Mouse (Mus musculus): ENCODE data around the gene Mob3b. TPM values are rescaled to one million over a fixed set of nuclear protein-coding genes. Genes with fewer than 3 reads are reported as not detected.
A peak's percentile ranks its signal among the peaks of the same experiment; 100 is the strongest.
"Not testable (repeated sequence)": the region's sequence is repeated elsewhere in the genome, so short reads cannot be mapped to it uniquely, and the experiment has no call there.

Gene Mob3b
- polyA plus RNA-seq, 1 experiment from 2014 or later: 21.3 TPM

GRCm38 (mm10) chr4:34912171-34912570, 245.1 kb downstream of the Mob3b start:
- no peak overlapping the region for H3K27ac ChIP-seq (ENCODE audit: low read depth)
- no peaks in the 10 kb centered on the region for H3K27me3 ChIP-seq (replicated peaks; ENCODE audit: control insufficient read depth, insufficient read depth, low read length)
- H3K4me1 ChIP-seq (replicated peaks; ENCODE audit: control insufficient read depth, insufficient read depth, low read length): no peaks in the 10 kb centered on the region
- 82% methylated on average over 3 of the region's 3 CpGs for WGBS
- no peak overlapping the region for H3K4me2 ChIP-seq (ENCODE audit: low read length)
- ATAC-seq (replicated peaks; ENCODE audit: low FRiP score, low TSS enrichment, low read depth) (no peak), DNase-seq (ENCODE audit: low spot score) (no peak)
- H3K4me3 ChIP-seq (ENCODE audit: low read depth, low read length): no peak overlapping the region
- H3K36me3 ChIP-seq (ENCODE audit: control insufficient read depth, insufficient read depth, low read length): no peaks in the 10 kb centered on the region
- no peak overlapping the region for H3K9ac ChIP-seq (ENCODE audit: low read length)
- H3K9me3 ChIP-seq (ENCODE audit: control insufficient read depth, low read length): no peaks in the 10 kb centered on the region

- 55% methylated on average over 3 of the region's 3 CpGs for WGBS
- DNase-seq (ENCODE audit: low spot score) (no peak), ATAC-seq (replicated peaks; ENCODE audit: low FRiP score, low TSS enrichment, low read depth) (no peak)
- no peak overlapping the region for H3K4me2 ChIP-seq (ENCODE audit: low read length)
- H3K27me3 ChIP-seq (replicated peaks; ENCODE audit: control insufficient read depth, insufficient read depth, low read length): no peaks in the 10 kb centered on the region
- H3K36me3 ChIP-seq (ENCODE audit: control insufficient read depth, insufficient read depth, low read length): no peaks in the 10 kb centered on the region
- H3K9ac ChIP-seq (ENCODE audit: low read length): no peak overlapping the region
- H3K4me3 ChIP-seq (ENCODE audit: low read depth, low read length): no peak overlapping the region
- no peak overlapping the region for H3K27ac ChIP-seq (ENCODE audit: low read depth)
- no peaks in the 10 kb centered on the region; the same call in 1 of the 2 replicates for H3K4me1 ChIP-seq (replicated peaks; ENCODE audit: control insufficient read depth, insufficient read depth, low read length)
- H3K9me3 ChIP-seq (ENCODE audit: control insufficient read depth, low read length): no peaks in the 10 kb centered on the region
Measured at GRCm38 (mm10) chr4:34911401-34911800, 245.9 kb downstream of the Mob3b start.

- H3K9ac ChIP-seq (ENCODE audit: low read length): no peak overlapping the region
- no peaks in the 10 kb centered on the region; the same call in 1 of the 2 replicates for H3K4me1 ChIP-seq (replicated peaks; ENCODE audit: control insufficient read depth, insufficient read depth, low read length)
- 61% methylated on average over 7 of the region's 7 CpGs for WGBS
- H3K9me3 ChIP-seq (ENCODE audit: control insufficient read depth, low read length): no peaks in the 10 kb centered on the region
- H3K4me3 ChIP-seq (ENCODE audit: low read depth, low read length): no peak overlapping the region
- no peak for DNase-seq (ENCODE audit: low spot score)
- H3K36me3 ChIP-seq (ENCODE audit: control insufficient read depth, insufficient read depth, low read length): no peaks in the 10 kb centered on the region
- ATAC-seq (replicated peaks; ENCODE audit: low FRiP score, low TSS enrichment, low read depth): no peak
- H3K4me2 ChIP-seq (ENCODE audit: low read length): no peak overlapping the region
- no peak overlapping the region for H3K27ac ChIP-seq (ENCODE audit: low read depth)
- no peaks in the 10 kb centered on the region for H3K27me3 ChIP-seq (replicated peaks; ENCODE audit: control insufficient read depth, insufficient read depth, low read length)
Measured at GRCm38 (mm10) chr4:34908127-34908526, 249.2 kb downstream of the Mob3b start.

GRCm38 (mm10) chr4:34907026-34907425, 250.3 kb downstream of the Mob3b start:
- Histone ChIP-seq H3K4me2 (ENCODE audit: low read length) (0 out of 2 replicates have a peak overlapping the region, but pooled peaks have one; percentile 1), H3K27me3 (replicated peaks; ENCODE audit: control insufficient read depth, insufficient read depth, low read length) (no peaks in the 10 kb centered on the region), H3K9ac (ENCODE audit: low read length) (no peak overlapping the region), H3K4me1 (replicated peaks; ENCODE audit: control insufficient read depth, insufficient read depth, low read length) (no peaks in the 10 kb centered on the region; the same call in 1 of the 2 replicates), H3K4me3 (ENCODE audit: low read depth, low read length) (no peak overlapping the region), H3K36me3 (ENCODE audit: control insufficient read depth, insufficient read depth, low read length) (no peaks in the 10 kb centered on the region), H3K9me3 (ENCODE audit: control insufficient read depth, low read length) (no peaks in the 10 kb centered on the region), H3K27ac (ENCODE audit: low read depth) (no peak overlapping the region)
- WGBS: 39% methylated on average over 14 of the region's 14 CpGs
- 0 out of 2 replicates have a peak, but pooled peaks have one; percentile 42 for ATAC-seq (replicated peaks; ENCODE audit: low FRiP score, low TSS enrichment, low read depth)
- DNase-seq (ENCODE audit: low spot score): no peak

GRCm38 (mm10) chr4:34906151-34906550, 251.1 kb downstream of the Mob3b start:
- Histone ChIP-seq H3K27ac (ENCODE audit: low read depth) (no peak overlapping the region), H3K36me3 (ENCODE audit: control insufficient read depth, insufficient read depth, low read length) (no peaks in the 10 kb centered on the region), H3K4me2 (ENCODE audit: low read length) (no peak overlapping the region), H3K27me3 (replicated peaks; ENCODE audit: control insufficient read depth, insufficient read depth, low read length) (no peaks in the 10 kb centered on the region), H3K9ac (ENCODE audit: low read length) (no peak overlapping the region), H3K9me3 (ENCODE audit: control insufficient read depth, low read length) (no peaks in the 10 kb centered on the region), H3K4me1 (replicated peaks; ENCODE audit: control insufficient read depth, insufficient read depth, low read length) (no peaks in the 10 kb centered on the region; the same call in 1 of the 2 replicates), H3K4me3 (ENCODE audit: low read depth, low read length) (no peak overlapping the region)
- 82% methylated on average over 4 of the region's 4 CpGs for WGBS
- ATAC-seq (replicated peaks; ENCODE audit: low FRiP score, low TSS enrichment, low read depth) (no peak), DNase-seq (ENCODE audit: low spot score) (no peak)

GRCm38 (mm10) chr4:34905396-34905795, 251.9 kb downstream of the Mob3b start:
- Histone ChIP-seq H3K9ac (ENCODE audit: low read length) (no peak overlapping the region), H3K36me3 (ENCODE audit: control insufficient read depth, insufficient read depth, low read length) (no peaks in the 10 kb centered on the region), H3K9me3 (ENCODE audit: control insufficient read depth, low read length) (no peaks in the 10 kb centered on the region), H3K4me3 (ENCODE audit: low read depth, low read length) (no peak overlapping the region), H3K27ac (ENCODE audit: low read depth) (no peak overlapping the region), H3K4me1 (replicated peaks; ENCODE audit: control insufficient read depth, insufficient read depth, low read length) (no peaks in the 10 kb centered on the region; the same call in 1 of the 2 replicates), H3K4me2 (ENCODE audit: low read length) (no peak overlapping the region), H3K27me3 (replicated peaks; ENCODE audit: control insufficient read depth, insufficient read depth, low read length) (no peaks in the 10 kb centered on the region)
- no peak for DNase-seq (ENCODE audit: low spot score)
- ATAC-seq (replicated peaks; ENCODE audit: low FRiP score, low TSS enrichment, low read depth): no peak
- WGBS: 70% methylated on average over 5 of the region's 5 CpGs

GRCm38 (mm10) chr4:34901582-34901981, 255.7 kb downstream of the Mob3b start:
- H3K4me2 ChIP-seq (ENCODE audit: low read length); H3K4me3 ChIP-seq (ENCODE audit: low read depth, low read length); H3K9me3 ChIP-seq (ENCODE audit: control insufficient read depth, low read length); H3K27me3 ChIP-seq (replicated peaks; ENCODE audit: control insufficient read depth, insufficient read depth, low read length); H3K9ac ChIP-seq (ENCODE audit: low read length); ATAC-seq (replicated peaks; ENCODE audit: low FRiP score, low TSS enrichment, low read depth); H3K4me1 ChIP-seq (replicated peaks; ENCODE audit: control insufficient read depth, insufficient read depth, low read length); H3K36me3 ChIP-seq (ENCODE audit: control insufficient read depth, insufficient read depth, low read length); H3K27ac ChIP-seq (ENCODE audit: low read depth); DNase-seq (ENCODE audit: low spot score): not testable (repeated sequence)
- WGBS: 43% methylated on average over 3 of the region's 3 CpGs

GRCm38 (mm10) chr4:34901166-34901565, 256.1 kb downstream of the Mob3b start:
- 73% methylated on average over 4 of the region's 4 CpGs for WGBS
- no peaks in the 10 kb centered on the region for H3K9me3 ChIP-seq (ENCODE audit: control insufficient read depth, low read length)
- no peak overlapping the region for H3K4me3 ChIP-seq (ENCODE audit: low read depth, low read length)
- no peak for DNase-seq (ENCODE audit: low spot score)
- H3K36me3 ChIP-seq (ENCODE audit: control insufficient read depth, insufficient read depth, low read length): no peaks in the 10 kb centered on the region
- no peak for ATAC-seq (replicated peaks; ENCODE audit: low FRiP score, low TSS enrichment, low read depth)
- no peak overlapping the region for H3K4me2 ChIP-seq (ENCODE audit: low read length)
- no peaks in the 10 kb centered on the region; the same call in 1 of the 2 replicates for H3K4me1 ChIP-seq (replicated peaks; ENCODE audit: control insufficient read depth, insufficient read depth, low read length)
- no peaks in the 10 kb centered on the region for H3K27me3 ChIP-seq (replicated peaks; ENCODE audit: control insufficient read depth, insufficient read depth, low read length)
- H3K9ac ChIP-seq (ENCODE audit: low read length): no peak overlapping the region
- no peak overlapping the region for H3K27ac ChIP-seq (ENCODE audit: low read depth)

GRCm38 (mm10) chr4:34900155-34900554, 257.1 kb downstream of the Mob3b start:
- H3K36me3 ChIP-seq (ENCODE audit: control insufficient read depth, insufficient read depth, low read length): no peaks in the 10 kb centered on the region
- ATAC-seq (replicated peaks; ENCODE audit: low FRiP score, low TSS enrichment, low read depth) (no peak), DNase-seq (ENCODE audit: low spot score) (no peak)
- H3K4me2 ChIP-seq (ENCODE audit: low read length): no peak overlapping the region
- H3K9ac ChIP-seq (ENCODE audit: low read length): no peak overlapping the region
- no peaks in the 10 kb centered on the region; the same call in 1 of the 2 replicates for H3K4me1 ChIP-seq (replicated peaks; ENCODE audit: control insufficient read depth, insufficient read depth, low read length)
- 39% methylated on average over 9 of the region's 9 CpGs for WGBS
- no peak overlapping the region for H3K4me3 ChIP-seq (ENCODE audit: low read depth, low read length)
- H3K27me3 ChIP-seq (replicated peaks; ENCODE audit: control insufficient read depth, insufficient read depth, low read length): no peaks in the 10 kb centered on the region
- no peak overlapping the region for H3K27ac ChIP-seq (ENCODE audit: low read depth)
- no peaks in the 10 kb centered on the region for H3K9me3 ChIP-seq (ENCODE audit: control insufficient read depth, low read length)
